Mouse (Mus musculus) macrophage (primary cell): Measurements from ENCODE around the gene Svs4. TPM values are rescaled to one million over a fixed set of nuclear protein-coding genes. Genes with fewer than 3 reads are reported as not detected.
"Not testable (repeated sequence)": the region's sequence is repeated elsewhere in the genome, so short reads cannot be mapped to it uniquely, and the experiment has no call there.

Experiments
- H3K27ac ChIP-seq: fragments of 350-480 bp; formaldehyde crosslinking; 2 replicates; pipeline ENCODE4 v1.9.0; 2021
- H3K36me3 ChIP-seq: fragments of 350-480 bp; formaldehyde crosslinking; 2 replicates; pipeline ENCODE4 v1.9.0; 2021; ENCODE audit errors: inconsistent target
- H3K4me3 ChIP-seq: fragments of 350-480 bp; formaldehyde crosslinking; 2 replicates; pipeline ENCODE4 v1.9.0; 2021; ENCODE audit errors: inconsistent target
- H3K79me2 ChIP-seq: fragments of 350-480 bp; formaldehyde crosslinking; 2 replicates; pipeline ENCODE4 v1.9.0; 2021; ENCODE audit errors: inconsistent target
- WGBS: methylation state at CpG from one replicate; pipeline ENCODE4 v1.1.7; 2026; ENCODE audit warnings: inconsistent platforms; ENCODE audit not compliant: missing documents; 5-methylcytosine and 5-hydroxymethylcytosine counted together
- polyA plus RNA-seq: library from polyadenylated mRNA; stranded (reverse); fragments of 250-400 nt; gene quantifications from 3 replicates; pipeline ENCODE4 v1.2.4, GENCODE M21; 2018; ENCODE audit warnings: inconsistent platforms
- total RNA-seq, 78 experiments: library from RNA; depleted of rRNA; stranded (reverse); fragments of 250-400 nt; gene quantifications; 1 replicate in 9 of 78; 2 replicates in 24 of 78; 3 replicates in 43 of 78; 4 replicates in 2 of 78; pipeline ENCODE4 v1.2.4; 2018; ENCODE audit warnings: inconsistent platforms in 56 of 78

Svs4 gene
- total RNA-seq (2018; cell fraction: chromatin; rRNA removed): not detected
- total RNA-seq (2018; cell fraction: cytosol; rRNA removed): not detected
- not detected for total RNA-seq (2018; cell fraction: nucleus; rRNA removed)
- not detected in 3 replicates for polyA plus RNA-seq

DNA sequence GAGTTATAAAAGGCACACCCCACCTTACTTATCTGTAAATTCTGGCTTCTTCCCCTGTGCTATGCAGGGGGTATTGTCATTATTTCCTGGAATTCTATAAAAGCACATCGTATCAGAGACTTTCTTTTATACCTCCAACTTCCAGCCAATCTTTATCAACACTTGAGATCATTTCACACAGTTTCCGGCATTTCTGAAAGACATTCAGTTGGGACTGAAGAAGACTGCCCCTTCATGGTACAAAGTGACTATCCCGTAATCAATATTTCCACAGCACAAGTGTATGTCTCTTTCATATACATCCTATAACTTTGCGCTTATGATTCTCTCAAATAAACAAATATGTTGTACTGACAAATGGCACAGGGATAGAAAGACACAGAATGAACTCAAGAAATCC, at the start of gene Svs4:
Gene Svs4 (minus strand): TSS at position 101 of the 400 bp plus-strand sequence.
- Histone ChIP-seq H3K27ac (no peak within 1 kb of the TSS), H3K36me3 (no peaks in the 10 kb centered on the region), H3K79me2 (no peaks in the 10 kb centered on the region), H3K4me3 (no peak within 1 kb of the TSS)
- 89% methylated on average over 4 of the region's 4 CpGs for WGBS

DNA sequence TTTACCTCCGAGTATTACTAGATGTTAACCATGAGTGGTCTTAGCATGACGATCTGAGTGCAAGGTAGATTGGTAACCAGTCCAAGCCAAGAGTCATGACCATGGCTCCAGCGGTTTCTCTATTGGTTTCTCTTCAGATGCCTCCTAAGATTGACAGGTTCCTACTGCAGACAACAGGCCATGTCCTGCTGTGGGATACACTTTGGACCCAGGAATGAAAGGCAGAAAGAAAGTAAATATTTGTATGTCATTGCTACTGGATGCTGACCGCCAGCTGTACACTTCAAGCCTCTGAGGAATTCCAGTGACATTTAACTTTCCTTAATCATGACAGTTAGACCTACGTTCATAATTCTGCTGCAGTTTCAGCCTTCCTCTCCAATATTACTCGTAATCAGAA, 42.7 kb upstream of the Svs4 start:
- Histone ChIP-seq H3K79me2 (no peaks in the 10 kb centered on the region), H3K27ac (no peak overlapping the region), H3K4me3 (no peak overlapping the region), H3K36me3 (no peaks in the 10 kb centered on the region)
- 94% methylated on average over 6 of the region's 6 CpGs for WGBS

DNA sequence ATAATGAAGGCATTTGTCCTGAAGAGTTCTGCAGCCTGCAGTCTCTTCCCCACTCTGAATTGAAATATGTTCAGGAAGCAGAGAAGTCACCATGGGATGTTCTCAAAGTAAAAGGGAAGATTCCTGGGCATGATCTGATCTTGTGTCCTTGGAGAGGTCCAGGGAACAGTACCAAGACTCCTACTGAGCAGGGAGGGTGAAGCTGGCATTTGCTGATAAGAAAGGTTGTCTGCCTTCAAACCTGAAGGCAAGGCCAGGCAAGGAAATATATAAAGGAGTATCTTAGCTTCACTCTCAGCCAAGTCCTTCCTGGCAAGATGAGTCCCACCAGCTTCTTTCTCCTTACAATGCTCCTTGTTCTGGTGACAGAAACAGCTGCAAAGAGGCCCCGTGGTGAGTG, 38.2 kb upstream of the Svs4 start, which contains the start of gene Svs6:
Gene Svs6 (plus strand): TSS at position 301 of the 400 bp plus-strand sequence.
- not testable (repeated sequence) for H3K27ac ChIP-seq, H3K4me3 ChIP-seq, H3K36me3 ChIP-seq, H3K79me2 ChIP-seq
- WGBS: 89% methylated on average over 1 of the region's 1 CpGs

DNA sequence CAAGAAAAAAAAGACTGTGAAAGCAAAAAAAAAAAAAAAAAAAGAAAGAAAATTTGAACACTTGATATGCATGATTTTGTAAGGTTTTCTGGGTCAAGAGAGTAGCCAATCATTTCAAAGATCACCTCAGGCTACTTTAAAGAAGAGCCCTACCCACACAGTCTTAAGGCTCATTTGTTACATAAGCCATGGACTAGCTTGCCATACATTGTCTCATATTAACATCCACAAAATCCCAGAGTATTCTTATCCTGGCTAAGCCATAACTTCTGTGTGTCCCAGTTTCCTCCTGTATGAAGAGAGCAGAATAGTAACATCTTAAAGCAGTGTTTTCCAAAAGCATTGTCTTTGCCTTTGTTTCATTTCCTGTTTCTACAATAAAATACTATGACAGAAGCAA, 37.2 kb upstream of the Svs4 start:
- H3K36me3 ChIP-seq, H3K4me3 ChIP-seq, H3K79me2 ChIP-seq, H3K27ac ChIP-seq: not testable (repeated sequence)

DNA sequence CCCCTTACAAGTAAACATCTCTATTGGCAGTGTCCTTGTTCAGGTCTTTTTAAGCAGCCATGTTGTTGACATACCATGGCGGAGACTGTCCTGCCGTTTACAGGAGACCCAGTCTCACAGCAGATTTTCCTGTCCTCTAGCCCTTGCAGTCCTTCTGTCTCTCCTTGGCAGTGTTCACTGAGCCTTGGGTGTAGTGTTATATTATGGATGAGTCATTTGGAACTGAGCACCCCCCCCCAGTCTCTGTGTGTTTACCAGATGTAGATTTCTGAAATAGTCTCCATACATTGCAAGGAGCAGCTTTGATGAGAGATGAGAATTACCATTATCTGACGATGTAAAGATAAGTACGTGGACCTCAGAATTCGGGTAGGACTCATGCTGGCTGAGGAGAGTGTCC, 34.3 kb upstream of the Svs4 start:
- no peaks in the 10 kb centered on the region for H3K36me3 ChIP-seq
- 88% methylated on average over 5 of the region's 5 CpGs for WGBS
- H3K4me3 ChIP-seq: no peak overlapping the region
- no peak overlapping the region for H3K27ac ChIP-seq
- H3K79me2 ChIP-seq: no peaks in the 10 kb centered on the region

DNA sequence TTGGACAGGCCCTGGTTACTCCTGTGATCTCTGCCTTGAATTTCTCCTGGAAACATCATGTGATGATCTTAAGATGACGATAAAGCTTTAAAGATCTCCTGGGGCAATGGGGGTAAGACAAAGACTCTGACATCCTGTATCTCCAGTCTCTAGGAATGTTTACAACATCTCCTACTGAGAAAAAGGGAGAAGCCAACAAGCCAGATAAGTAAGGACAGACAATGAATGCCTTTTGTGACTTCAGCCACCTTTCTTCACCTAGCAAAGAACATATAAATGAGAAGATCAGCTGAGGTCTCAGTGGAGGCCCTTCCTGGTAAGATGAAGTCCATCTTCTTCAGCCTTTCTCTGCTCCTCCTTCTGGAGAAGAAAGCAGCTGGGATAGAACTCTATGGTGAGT, 10.7 kb upstream of the Svs4 start, which contains the start of gene Svs3a:
Gene Svs3a (plus strand): TSS at position 301 of the 400 bp plus-strand sequence.
- H3K4me3 ChIP-seq, H3K27ac ChIP-seq, H3K36me3 ChIP-seq, H3K79me2 ChIP-seq: not testable (repeated sequence)
- WGBS: 100% methylated on average over 1 of the region's 1 CpGs

DNA sequence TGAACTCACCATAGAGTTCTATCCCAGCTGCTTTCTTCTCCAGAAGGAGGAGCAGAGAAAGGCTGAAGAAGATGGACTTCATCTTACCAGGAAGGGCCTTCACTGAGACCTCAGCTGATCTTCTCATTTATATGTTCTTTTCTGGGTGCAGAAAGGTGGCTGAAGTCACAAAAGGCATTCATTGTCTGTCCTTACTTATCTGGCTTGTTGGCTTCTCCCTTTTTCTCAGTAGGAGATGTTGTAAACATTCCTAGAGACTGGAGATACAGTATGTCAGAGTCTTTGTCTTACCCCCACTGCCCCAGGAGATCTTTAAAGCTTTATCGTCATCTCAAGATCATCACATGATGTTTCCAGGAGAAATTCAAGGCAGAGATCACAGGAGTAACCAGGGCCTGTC, 21.7 kb downstream of the Svs4 start, which contains the start of gene Svs3b:
Gene Svs3b (minus strand): TSS at position 101 of the 400 bp plus-strand sequence.
- not testable (repeated sequence) for H3K36me3 ChIP-seq, H3K4me3 ChIP-seq
- 100% methylated on average over 1 of the region's 1 CpGs for WGBS

DNA sequence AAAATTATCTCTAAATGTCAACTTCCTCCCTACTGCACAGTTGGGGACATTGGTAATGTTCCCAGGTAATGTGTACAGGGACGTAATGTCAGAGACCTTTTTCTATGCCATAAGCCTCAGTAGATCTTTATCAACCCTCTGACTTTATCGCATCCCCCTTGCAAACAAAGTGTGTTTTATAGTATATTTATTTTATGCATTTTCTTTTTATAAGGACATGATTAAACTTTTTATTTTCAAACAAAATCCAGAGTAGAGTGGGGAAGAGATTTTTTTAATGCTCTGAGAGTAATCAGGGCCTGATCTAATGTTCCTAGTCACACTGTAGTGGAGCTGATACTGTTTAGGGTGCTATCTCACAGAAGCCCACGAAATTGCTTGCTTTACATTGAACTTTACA, 39.9 kb downstream of the Svs4 start, which contains the start of gene Svs2:
Gene Svs2 (minus strand): TSS at position 101 of the 400 bp plus-strand sequence.
- Histone ChIP-seq H3K4me3 (no peak within 1 kb of the TSS), H3K27ac (no peak within 1 kb of the TSS), H3K36me3 (no peaks in the 10 kb centered on the region), H3K79me2 (no peaks in the 10 kb centered on the region)
- WGBS: 92% methylated on average over 3 of the region's 3 CpGs

More for the DNA sequence above, 21.7 kb downstream of the Svs4 start, which contains the start of gene Svs3b:
- H3K27ac ChIP-seq, H3K79me2 ChIP-seq: not testable (repeated sequence)

DNA sequence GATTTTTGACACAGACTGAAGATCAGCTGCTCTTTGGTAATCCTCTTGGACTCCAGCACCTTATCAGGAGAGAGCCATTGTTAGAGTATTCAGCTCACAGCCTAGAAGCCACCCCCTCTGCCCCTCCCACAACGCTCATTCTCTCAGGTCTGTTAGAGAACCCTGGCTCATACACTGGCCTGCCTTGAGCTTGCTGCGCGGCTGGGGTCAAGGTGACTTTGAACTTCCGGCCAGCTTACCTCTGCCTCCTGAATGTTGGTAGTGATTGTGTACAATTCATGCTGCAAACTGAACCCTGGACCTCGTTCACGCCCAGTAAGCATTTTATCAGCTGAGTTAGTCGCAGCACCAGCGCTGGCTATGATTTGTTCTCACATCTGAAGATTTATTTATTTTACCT, 45.6 kb downstream of the Svs4 start:
- 95% methylated on average over 8 of the region's 8 CpGs for WGBS

DNA sequence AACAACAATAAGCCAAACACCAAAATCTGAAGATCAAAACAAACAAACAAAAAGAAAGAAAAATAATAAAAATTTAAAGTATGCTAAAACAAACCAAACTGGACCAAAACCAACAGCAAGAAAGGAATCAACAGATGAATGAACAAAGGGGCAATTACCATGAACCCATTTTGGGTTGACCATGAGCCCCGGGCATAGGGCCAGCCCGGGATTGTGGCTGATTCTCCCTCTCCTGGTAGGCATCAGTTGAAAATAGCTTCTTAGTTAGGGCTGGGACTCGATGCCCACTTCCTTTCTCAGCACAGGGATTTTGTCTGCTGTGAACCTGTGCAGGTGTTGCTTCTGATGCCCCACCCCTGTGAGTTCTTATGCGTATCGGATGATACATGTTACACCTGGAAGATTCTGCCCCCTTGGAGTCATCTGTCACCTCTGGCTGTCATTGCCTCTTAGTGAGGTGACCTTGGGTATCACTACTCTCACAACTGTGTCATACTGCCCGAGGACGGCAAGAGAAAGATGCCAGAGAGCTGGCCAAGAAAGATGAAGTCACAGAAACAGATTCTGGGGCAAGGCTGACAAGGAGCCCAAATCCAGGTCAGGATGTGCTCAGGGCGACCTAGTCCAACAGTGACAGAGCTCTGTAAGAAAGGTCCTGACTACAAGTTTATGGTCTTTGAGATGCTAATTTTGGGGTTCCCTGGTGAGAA, 49.7 kb downstream of the Svs4 start:
- Histone ChIP-seq H3K4me3 (no peak overlapping the region), H3K36me3 (no peaks in the 10 kb centered on the region), H3K27ac (no peak overlapping the region), H3K79me2 (no peaks in the 10 kb centered on the region)
- 82% methylated on average over 8 of the region's 8 CpGs for WGBS

More for the DNA sequence above, 45.6 kb downstream of the Svs4 start:
- H3K27ac ChIP-seq: no peak overlapping the region
- H3K79me2 ChIP-seq: no peaks in the 10 kb centered on the region
- no peaks in the 10 kb centered on the region for H3K36me3 ChIP-seq
- no peak overlapping the region for H3K4me3 ChIP-seq

Other genes starting within 250 kb of the Svs4 start
- gene Stk4, start 208.1 kb downstream of the Svs4 start, polyA plus RNA-seq: 55.4 to 80.1 TPM (median 68.0 TPM) in 3 replicates
- gene Tomm34, start 207.3 kb downstream of the Svs4 start, polyA plus RNA-seq: 35.0 to 41.7 TPM (median 39.3 TPM) in 3 replicates
- gene Kcns1, start 107.3 kb downstream of the Svs4 start, polyA plus RNA-seq: not detected in 3 replicates
- not detected in 3 replicates for gene Wfdc5, start 95.7 kb downstream of the Svs4 start, polyA plus RNA-seq
- gene Wfdc12, start 87.9 kb downstream of the Svs4 start, polyA plus RNA-seq: not detected in 3 replicates
- gene Wfdc15a, start 78.3 kb downstream of the Svs4 start, polyA plus RNA-seq: not detected in 3 replicates
- gene Wfdc15b, start 56.8 kb downstream of the Svs4 start, polyA plus RNA-seq: not detected in 3 replicates
- not detected in 3 replicates for gene Svs2, start 40.0 kb downstream of the Svs4 start, polyA plus RNA-seq
- not detected in 3 replicates for gene Svs3b, start 21.8 kb downstream of the Svs4 start, polyA plus RNA-seq
- not detected in 3 replicates for gene Svs3a, start 10.8 kb upstream of the Svs4 start, polyA plus RNA-seq
- gene Svs6, start 38.3 kb upstream of the Svs4 start, polyA plus RNA-seq: not detected in 3 replicates
- gene Svs5, start 54.3 kb upstream of the Svs4 start, polyA plus RNA-seq: not detected in 3 replicates
- gene Slpi, start 110.6 kb upstream of the Svs4 start, polyA plus RNA-seq: 0.24 to 1.3 TPM (median 0.90 TPM) in 3 replicates
- not detected in 3 replicates for gene Rbpjl, start 124.7 kb upstream of the Svs4 start, polyA plus RNA-seq
- not detected in 3 replicates for gene Matn4, start 126.7 kb upstream of the Svs4 start, polyA plus RNA-seq
- 114 to 215 TPM (median 133 TPM) in 3 replicates for gene Sdc4, start 165.4 kb upstream of the Svs4 start, polyA plus RNA-seq
- 6.9 to 30.0 TPM (median 27.8 TPM) in 3 replicates for gene Sys1, start 178.5 kb upstream of the Svs4 start, polyA plus RNA-seq
- gene Gm20458, start 182.5 kb upstream of the Svs4 start, polyA plus RNA-seq: 0.30 TPM in 1 of 3 replicates, not detected in the others
- gene Trp53tg5, start 195.3 kb upstream of the Svs4 start, polyA plus RNA-seq: not detected in 3 replicates
- 13.0 to 46.6 TPM (median 28.5 TPM) in 3 replicates for gene Dbndd2, start 207.6 kb upstream of the Svs4 start, polyA plus RNA-seq
- 58.4 to 92.7 TPM (median 64.5 TPM) in 3 replicates for gene Pigt, start 219.1 kb upstream of the Svs4 start, polyA plus RNA-seq